Mouse (Mus musculus) lung, postnatal 36 days (tissue): ENCODE measurements around the gene Clpsl2.

ENCODE experiments used
- DNase-seq: peaks from one replicate; pipeline ENCODE4 v3.0.0; 2022; ENCODE audit warnings: mixed read lengths

Clpsl2 gene

DNA sequence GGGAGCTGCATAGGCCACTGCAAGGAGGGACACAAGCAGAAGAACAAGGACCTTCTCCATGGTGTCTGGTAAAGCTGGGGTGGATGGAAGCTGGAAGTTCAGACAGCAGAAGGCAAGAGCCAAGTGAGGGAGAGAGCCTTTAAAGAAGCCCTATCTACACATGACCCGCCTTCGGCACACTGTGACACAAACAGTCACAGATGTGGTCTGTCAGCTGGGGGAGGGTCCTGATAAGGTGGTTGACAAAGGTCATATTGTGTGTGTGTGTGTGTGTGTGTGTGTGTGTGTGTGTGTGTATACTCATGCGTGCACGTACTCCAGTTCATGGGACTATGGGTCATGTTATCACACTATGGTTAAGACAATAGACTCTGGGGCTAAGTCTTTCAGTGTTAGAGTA is 11.4 kb downstream of the Clpsl2 start, which contains the start of gene Clps:
Gene Clps, minus strand, starts transcription at position 169 of the 400 bp plus-strand sequence.
- DNase-seq, result no peak

DNA sequence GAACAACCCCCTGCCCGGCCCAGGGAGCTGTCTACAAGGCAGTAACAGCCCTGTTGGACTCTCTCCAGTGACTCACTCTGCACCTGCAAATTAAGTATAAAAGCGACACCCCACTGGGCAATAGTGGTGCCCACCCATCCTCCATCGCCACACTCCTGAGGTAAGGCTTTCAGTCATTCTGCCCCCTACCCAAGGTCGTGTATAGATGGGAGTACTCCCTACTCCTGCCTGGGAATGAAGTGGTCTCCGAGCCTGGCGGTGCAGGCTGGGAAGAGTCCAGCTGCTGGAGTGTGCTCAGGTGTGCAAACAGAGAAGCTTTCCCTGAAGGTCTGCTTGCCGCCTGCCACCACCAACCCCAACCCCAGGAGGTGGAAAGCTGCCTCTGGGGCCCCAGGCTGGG is 12.4 kb downstream of the Clpsl2 start:
- DNase-seq, result peak; percentile 16

DNA sequence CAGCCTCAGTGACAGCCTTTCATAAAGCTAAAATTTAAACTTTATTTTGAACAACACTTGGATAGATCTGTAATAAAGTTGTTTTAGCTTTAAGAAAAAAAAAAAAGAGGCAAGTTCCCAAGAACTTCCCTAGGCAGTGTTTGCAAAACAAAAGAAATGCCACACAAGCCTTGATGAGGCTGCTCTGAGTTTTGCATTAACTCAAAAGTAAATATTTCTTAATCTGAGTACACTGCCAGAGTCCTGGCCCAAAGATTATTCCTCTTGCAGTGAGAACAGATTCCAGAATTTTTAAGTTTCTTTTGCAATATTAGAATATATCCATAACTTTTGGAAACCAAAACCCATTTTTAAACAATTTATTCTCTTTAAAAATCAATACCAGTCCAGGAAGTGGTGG is 16.0 kb downstream of the Clpsl2 start:
- peak; percentile 15 for DNase-seq

DNA sequence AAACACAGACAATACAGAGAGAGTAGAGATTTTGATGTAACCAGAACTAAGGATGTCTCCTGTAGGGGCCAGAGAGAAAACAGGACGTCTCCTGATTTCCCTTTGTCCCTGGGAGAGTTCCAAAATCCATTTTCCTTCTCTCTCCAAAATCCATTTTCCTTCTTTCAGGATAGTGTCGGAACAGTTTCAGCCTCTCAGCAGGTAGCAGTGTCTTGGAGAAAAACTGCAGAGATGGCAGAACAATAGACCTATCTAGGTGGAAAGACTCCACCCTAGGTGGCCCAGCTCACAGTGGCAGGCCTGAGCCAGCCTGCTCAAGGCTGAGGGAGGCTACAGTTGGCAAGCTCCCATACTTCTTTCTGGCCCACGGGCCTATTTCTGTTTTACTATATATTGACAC is 18.3 kb downstream of the Clpsl2 start:
- no peak for DNase-seq

DNA sequence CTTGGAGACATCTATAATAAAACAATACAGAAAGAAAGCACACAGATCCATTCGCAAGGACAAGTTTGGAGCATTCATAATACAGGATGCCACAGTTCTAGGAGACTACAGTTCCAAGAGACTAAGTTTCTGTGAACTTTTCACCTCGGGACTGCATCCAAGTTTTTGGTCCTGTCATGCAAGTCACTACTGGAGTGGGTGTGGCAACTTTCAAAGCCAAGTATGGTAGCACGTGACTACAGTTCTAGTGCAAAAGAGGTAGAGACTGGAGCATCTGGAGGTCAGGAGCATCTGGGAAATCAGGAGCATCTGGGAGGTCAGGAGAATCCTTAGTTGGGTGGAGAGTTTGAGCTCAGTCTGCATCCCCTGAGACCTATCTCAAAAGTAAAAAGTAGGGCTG is 22.7 kb downstream of the Clpsl2 start:
- no peak for DNase-seq

DNA sequence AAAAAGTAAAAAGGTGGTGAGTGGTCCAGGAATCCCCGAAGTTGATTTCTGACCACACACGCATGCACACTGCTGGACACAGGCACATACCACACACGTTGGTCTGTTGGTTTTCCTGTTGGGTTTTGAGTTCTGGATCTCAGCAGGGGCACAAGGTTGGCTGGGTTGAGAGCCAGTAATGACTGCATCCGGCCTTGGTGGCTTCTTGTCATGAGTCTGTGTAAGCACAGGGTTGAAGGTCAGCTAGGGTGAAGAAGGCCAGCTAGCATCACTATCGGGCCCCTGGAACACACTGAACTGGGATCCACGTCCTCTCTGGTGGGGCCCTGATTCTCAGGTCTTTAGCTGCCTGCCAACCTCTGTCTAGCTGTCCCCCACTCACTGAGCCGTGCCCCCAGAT is 23.3 kb downstream of the Clpsl2 start:
- DNase-seq, result no peak

DNA sequence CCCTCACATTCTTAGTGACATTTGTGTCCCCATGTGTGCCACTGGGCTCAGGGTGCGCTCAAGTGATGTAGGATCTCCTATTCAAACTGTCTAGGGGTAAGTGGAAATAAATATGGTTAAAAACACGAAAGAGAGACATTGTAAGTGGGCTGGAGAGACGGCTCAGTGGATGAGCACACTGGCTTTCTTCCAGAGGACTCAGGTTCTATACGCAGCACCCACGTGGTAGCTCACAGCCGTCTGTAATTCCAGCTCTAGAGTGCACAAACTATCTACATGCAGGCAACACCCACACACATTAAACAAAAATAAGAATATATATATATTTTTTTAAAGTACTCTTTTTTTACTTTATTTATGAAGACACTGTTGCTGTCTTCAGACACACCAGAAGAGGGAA is 23.7 kb downstream of the Clpsl2 start:
- no peak for DNase-seq

DNA sequence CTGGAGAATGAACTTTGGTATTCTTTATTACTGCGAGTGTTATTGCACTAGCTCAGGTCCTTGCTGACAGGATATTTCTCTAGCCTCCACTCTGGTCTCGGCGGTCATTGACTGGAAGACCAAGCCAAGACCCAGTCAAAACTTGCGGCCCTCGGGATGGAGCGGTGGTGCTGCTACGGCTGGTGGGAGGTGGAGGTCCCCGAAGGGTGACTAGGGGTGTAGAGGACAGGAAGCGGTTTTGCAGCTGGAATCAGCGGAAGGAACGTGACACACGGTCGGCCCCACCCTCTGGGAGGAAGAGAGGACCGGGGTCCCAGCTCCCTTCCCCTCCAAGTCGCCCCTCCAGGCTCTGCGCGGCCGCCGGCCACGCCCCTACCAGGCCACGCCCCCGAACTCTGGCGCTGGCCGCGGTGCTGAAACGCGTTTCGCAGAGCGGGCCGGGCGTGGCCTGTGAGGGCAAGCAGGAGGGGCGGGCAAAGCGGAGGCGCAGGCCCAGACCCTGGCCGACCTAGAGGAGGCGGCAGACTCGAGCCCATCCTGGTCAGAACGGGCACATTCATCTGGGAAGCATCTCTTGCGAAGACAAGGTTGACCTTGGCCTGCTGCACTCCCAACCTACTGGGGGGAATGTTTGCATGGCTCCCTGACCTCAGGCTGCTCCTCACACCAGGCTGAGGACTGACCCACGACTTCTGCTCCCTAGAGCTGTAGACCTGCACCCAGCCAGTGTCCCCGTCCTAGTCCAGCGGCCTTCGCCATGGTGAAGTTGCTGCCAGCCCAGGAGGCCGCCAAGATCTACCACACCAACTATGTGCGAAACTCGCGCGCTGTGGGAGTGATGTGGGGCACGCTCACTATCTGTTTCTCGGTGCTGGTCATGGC is 26.3 kb downstream of the Clpsl2 start, which contains the start of gene Lhfpl5:
Gene Lhfpl5, plus strand, starts transcription at position 398 of the 882 bp plus-strand sequence.
- DNase-seq, result no peak

DNA sequence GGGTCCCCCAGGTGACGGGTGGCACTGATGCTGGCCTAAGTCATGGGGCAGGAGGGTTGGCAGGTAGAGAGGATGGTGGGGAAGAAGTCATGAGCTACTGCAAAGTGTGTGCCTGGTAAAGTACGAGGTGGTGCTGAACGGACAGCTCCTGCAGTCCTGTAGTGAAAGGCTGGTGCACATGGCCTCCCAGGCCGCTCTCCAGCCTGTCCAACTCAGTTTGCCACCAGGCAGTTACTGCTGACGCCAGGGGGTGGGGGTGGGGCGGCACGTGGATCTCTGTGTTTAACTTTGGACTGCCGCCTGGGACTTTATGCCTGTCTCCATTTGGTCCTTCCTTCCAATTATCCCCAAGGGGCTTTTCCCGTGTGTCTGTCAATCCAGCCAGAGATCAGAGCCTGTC is 31.2 kb downstream of the Clpsl2 start:
- DNase-seq, result peak; percentile 76

DNA sequence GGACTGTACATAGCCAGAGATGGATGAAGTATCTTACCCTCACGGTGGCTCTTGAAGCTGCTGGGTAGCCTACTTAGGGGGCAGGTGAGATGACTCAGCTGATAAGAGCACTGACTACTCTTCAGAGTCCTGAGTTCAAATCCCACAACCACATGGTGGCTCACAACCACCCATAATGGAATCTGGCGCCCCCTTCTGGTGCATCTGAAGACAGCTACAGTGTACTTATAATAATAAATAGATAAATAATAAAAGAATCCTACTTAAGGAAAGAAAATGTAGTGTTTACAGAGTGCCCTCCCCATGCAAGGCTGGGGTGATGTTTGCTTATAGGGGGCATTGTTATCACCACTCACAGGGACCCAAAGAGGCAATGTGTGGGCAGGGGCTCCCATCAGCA is 31.8 kb downstream of the Clpsl2 start:
- no peak for DNase-seq

DNA sequence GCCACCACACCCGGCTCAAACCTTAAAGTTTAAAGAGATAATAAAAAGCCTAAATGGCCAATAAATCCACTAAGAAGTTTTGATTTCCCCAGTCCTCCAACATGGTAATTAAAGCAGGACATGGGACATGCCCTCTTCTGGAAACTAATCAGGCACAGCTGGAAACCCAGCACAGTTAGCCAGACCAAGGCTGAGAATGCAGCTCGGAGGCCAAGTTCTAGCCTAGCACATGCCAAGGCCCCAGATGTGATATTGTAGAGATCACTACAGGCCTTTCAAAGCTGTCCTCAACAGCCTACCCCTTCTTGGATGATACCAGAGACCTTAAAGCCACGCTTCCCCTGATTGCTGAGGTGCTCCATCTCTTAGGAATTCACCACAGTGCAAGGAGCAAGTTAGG is 37.3 kb downstream of the Clpsl2 start:
- peak; percentile 39 for DNase-seq

DNA sequence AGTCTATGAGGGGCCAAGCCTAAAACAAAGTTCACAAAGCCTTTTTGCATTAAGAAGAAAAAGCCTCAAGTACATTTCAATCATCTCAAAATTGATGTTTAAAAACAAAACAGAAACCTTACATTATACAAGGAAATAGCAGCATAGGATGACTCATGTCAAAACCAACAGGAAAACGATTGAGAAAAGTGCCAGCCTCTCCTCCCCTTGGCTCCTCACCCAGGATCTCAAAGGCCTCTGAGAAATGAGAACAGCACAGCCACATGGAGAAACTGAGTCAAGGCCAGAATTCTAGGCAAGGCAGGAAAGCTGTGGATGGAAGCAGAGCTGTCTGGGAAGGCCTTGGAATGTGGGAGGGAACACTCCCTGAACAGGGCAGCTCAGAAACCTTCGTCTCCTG is 39.4 kb downstream of the Clpsl2 start:
- DNase-seq, result no peak

DNA sequence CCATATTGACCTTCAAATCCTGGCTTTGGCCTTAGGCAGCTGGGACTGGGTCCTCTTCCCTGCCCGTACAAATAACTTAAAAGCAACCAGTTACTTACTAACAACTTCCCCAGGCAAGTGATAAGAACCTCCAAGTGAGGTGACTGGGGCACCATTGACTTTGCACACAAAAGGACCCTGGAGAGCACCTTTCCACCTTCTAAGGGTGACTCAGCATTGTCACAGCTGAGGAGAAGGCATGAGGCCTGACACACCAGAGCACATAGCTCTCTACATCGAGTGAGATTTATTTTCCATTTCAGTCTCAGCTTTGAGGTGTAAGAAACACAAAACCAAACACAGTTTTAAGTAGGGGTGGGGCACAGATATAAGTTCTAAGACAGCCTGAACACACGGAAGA is 41.4 kb downstream of the Clpsl2 start:
- no peak for DNase-seq

DNA sequence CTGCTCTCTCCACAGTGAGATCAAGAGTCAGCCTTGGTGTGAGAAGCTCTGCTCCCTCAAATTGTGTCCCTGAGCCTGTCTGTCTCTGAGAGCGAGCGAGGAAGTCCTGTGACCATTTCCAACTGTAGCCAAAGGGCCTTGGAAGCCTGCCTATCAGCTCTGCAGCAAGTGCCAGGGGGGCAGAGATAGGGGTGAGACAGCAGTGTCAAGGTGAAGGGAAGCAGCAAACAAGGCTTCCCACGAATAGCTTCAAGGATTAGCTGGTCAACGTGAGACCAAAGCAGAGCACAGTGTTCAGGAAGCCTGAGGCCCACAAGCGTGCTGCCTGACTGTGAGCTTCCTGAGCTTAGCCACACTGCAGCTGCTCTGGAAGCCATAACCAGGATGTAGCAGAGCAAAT is 42.3 kb downstream of the Clpsl2 start:
- no peak for DNase-seq

DNA sequence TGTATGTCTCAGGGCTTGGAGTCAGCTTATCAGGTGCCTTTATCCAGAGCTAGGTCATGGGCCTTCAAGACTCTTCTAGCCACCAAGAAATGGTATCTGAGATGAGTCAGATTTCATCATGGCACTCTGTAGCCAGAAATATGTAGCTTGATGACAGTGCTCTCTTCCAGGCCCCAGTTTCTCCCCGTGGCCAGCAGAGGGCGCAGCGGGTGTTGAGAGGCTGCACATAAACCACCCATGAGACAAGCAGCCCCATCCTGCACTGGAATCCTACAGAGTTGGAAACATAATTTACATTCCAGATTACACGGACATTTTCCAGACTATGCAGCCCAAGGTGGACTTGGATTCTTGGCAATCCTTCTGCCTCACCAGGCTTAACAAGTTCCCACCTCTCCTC is 43.8 kb downstream of the Clpsl2 start:
- DNase-seq, result peak; percentile 71

DNA sequence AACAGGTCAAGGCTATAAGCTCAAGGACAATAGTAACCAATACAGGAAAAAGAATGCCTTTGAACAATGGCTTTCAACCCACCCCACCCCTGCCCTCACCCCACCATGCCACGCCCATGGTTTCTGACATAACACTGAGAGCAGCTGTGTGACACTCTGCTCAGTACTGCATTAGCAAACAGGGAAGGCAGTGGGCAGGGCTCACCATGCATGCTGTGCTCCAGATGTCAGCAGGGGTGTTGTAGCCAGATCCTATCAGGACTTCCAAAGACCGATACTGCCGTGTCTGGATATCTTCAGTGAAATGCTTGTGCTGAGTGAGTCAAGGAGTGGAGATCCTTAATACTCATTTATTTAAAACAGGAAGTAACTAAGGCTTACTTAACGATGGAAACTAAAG is 44.8 kb downstream of the Clpsl2 start:
- DNase-seq, result no peak

DNA sequence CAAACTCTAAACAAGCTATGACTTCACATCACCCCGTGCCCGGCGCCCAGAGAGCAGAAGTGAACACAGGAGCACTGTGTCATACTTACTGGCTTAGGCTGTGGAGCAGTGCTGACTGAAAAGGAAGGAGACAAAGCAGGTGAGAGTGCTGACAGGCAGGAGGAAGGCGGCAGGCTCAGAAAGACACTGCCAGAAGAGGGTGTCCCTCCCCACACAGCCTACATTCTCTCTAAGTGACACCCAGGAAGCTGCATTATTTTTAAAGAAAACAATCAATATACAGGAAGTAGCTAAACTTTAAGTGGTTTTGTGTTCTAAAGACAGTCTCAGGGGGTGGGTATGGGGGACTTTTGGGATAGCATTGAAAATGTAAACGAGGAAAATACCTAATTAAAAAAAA is 51.6 kb downstream of the Clpsl2 start:
- no peak for DNase-seq

DNA sequence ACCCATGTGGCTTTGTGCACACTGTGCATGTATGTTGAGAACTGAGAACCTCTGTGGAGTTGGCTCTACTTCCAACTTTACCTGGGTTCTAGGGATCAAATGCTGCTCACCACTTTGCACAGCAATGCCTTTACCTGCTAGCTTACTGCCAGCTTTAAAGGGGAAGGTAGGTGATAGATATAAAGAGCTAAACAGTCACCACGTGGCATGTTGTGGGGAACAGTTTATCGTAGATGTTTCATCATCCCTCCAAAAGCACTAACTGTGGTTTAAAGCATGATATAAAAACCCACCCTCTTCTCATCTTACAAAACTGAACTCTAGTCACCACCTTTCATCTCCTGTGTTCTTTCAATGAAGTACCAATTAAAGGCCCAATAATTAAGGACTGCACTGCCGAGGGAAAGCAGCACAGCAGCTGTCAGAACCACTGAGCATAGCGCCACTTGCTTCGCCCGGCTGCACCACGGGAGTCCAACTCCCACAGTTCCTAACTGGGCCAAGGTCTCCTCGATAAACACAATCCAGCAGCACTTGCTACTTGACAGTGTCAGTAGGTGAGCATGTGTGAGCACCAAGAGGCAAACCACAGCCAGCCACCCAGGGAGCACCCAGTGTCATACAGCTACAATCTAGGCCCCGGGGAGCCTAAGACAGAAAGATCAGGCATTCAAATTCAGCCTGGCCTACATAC is 52.5 kb downstream of the Clpsl2 start:
- no peak for DNase-seq
